Mouse (Mus musculus) heart, postnatal 0 days (tissue): ENCODE results near the gene Luc7l3.

Source experiments
- CTCF ChIP-seq: IDR thresholded peaks from 2 replicates; pipeline ENCODE4 v1.5.1; 2016; ENCODE audit warnings: antibody characterized with exemption, control low read depth, low read depth
- EP300 ChIP-seq: IDR thresholded peaks from 2 replicates; pipeline ENCODE4 v1.6.1; 2016; ENCODE audit warnings: antibody characterized with exemption, low read depth

- TF ChIP-seq CTCF: no peak
- TF ChIP-seq EP300: no peak
Measured at GRCm38 (mm10) chr11:94314098-94314652, 7.6 kb downstream of the Luc7l3 start.
